Mouse (Mus musculus) brain, embryonic 14.5 days (tissue): ENCODE measurements around the gene Foxj3.

Source experiments
- CTCF ChIP-seq: fragments of 200-500 bp; IDR thresholded peaks from 2 replicates; pipeline ENCODE4 v1.5.1; 2012; ENCODE audit warnings: inconsistent platforms, mild to moderate bottlenecking, moderate library complexity, borderline replicate concordance; ENCODE audit not compliant: insufficient read depth, insufficient read length; ENCODE audit errors: extremely low read depth
- POLR2A ChIP-seq: fragments of 200-500 bp; IDR thresholded peaks from 2 replicates; pipeline ENCODE4 v1.6.1; 2012; ENCODE audit warnings: mild to moderate bottlenecking, inconsistent platforms, borderline replicate concordance; ENCODE audit not compliant: poor library complexity, insufficient read depth, insufficient read length, severe bottlenecking; ENCODE audit errors: extremely low read depth

GRCm38 (mm10) chr4:119663409-119664095, 126.7 kb downstream of the Foxj3 start:
- TF ChIP-seq CTCF (no peak), POLR2A (no peak)
